Mouse (Mus musculus) CD4-positive, CD25-positive, alpha-beta regulatory T cell, adult 4 months (primary cell): ENCODE results near the gene Kif1c. TPM values are rescaled to one million over a fixed set of nuclear protein-coding genes. Genes with fewer than 3 reads are reported as not detected.
A peak's percentile ranks its signal among the peaks of the same experiment; 100 is the strongest.

ENCODE experiments used
- ATAC-seq: one replicate; pipeline ENCODE4 v1.8.0; 2017
- polyA plus RNA-seq, 2 experiments: library from polyadenylated mRNA; unstranded; fragments of 100-300 nt; shearing (Covaris generic); gene quantifications; one replicate each; pipeline ENCODE4 v1.2.1; 2017

Kif1c gene
- polyA plus RNA-seq, 2 experiments from 2014 or later = 1.0 to 1.1 TPM

GRCm38 (mm10) chr11:70667271-70668150 lies 32.8 kb upstream of the Kif1c start:
- no peak for ATAC-seq

DNA sequence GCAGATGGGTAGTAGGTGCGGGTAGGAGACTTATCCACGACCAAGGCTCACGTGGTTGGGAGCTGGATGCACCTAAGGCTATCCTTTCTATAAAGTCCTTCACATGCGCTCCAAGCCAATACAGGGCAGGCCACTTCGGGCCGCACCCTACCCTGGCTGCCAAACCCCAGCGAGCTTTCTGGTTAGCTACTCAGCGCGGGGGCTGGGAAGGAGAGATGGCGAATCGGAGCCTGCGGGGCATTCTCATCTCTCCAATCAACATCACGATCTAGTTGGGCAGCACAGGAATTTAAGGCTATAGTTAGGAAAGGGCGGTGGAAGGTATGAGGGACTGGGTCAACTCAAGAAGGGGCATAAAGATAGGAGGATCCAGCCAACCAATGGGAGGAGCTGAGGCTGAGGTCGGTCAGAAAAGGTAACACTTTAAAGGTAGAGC lies 32.0 kb upstream of the Kif1c start:
- peak; percentile 21 for ATAC-seq

DNA sequence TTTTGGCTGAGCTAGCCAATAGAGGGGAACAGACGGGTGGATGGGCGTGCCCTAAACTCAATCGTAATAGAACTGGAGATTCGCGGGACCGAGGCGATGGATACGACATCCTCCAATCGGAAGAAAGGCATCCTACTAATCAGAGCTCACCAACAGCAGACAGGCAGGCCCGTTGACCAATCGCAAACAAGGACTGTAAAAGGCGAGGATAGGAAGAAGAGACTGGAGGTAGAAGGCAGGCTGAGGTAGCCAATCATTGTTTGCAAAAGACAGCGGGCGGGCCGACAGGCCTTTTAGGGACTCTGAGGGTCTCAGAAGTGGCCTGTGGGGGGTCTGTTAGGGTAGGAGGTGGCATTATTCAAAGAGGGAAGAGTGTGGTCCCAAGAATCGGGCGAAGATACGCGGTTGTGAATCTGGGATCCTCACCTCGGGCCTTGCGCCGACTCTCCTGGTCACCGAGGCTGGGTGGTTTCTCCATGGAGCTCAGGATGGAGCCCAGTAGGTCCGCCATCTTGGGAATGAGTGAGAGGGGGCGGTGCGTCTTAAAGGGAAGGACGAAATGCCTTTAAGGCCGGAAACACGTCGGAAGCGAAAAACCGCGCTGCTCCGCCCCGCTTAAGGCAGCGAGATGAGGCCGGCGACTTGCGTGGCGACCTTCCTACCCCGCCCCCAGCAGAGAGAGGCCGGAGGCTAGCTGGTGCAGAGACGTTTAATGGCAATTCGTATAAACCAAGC lies 31.4 kb upstream of the Kif1c start, which contains the start of gene Spag7:
Gene Spag7 (minus strand): TSS at position 646 of the 735 bp plus-strand sequence.
- peak; percentile 88 for ATAC-seq

DNA sequence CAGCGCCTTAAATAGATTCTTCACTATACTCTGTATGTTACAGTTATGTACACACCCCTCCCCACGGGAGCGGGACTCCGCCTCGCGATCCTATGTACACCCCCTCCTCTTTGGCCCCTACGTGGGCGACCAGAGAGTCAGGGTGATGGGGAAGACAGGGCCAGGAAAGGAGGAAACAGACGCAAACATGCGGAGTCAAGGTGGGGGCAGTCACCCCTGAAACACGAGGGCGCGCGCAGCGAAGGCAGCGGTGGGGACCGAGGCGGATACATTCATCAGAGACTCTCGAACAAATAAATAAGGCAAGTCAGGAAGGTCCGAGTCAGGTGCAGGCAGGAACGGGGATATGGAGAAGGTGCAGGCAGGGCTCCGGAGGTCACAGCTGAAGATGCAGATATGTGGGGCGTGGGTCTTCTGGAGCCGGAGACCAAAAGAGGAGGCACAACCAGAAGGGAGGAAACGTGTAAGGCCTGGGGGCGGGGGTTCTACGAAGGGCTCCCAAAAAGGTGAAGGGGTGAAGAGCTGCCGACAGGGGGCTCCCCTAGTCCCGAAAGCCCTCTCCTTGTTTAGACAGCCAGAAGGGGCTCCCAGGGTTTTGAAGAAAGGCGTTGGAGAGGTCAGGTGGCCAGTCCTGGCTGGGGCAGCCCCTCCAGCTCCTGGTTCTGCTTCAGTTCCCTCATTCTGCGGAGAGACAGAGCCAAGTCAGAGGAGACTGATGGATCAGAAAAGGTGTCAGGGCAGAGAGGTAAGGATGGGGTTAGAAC lies 30.6 kb upstream of the Kif1c start:
- peak; percentile 37 for ATAC-seq

GRCm38 (mm10) chr11:70670483-70670882 lies 29.9 kb upstream of the Kif1c start:
- ATAC-seq = no peak

- no peak for ATAC-seq
These were observed 28.9 kb upstream of the Kif1c start for GRCm38 (mm10) chr11:70671333-70672047.

DNA sequence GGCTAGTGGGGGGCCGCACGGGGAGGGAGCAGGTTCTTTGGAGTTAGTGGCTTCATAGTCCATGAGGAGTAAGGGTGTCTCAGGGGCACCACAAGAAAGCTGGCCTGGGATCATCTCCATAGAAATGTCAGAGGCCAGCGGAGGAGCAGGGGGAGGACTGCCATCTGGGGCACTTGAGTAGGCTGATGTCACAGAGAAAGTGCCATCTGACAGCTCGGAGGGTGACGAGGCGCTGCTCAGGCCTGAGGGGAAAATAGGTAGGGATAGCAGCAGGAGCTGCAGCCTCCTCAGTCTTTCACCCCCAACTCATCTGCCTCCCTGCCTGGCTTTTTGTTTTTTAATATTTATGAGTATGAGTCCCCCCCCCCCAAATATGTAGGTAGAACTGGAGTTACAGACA lies 26.3 kb upstream of the Kif1c start:
- no peak for ATAC-seq

GRCm38 (mm10) chr11:70674501-70674900 lies 25.8 kb upstream of the Kif1c start:
- ATAC-seq = no peak

- no peak for ATAC-seq
These were observed 22.3 kb upstream of the Kif1c start for GRCm38 (mm10) chr11:70678092-70678491.

GRCm38 (mm10) chr11:70678576-70678975 lies 21.8 kb upstream of the Kif1c start:
- no peak for ATAC-seq

DNA sequence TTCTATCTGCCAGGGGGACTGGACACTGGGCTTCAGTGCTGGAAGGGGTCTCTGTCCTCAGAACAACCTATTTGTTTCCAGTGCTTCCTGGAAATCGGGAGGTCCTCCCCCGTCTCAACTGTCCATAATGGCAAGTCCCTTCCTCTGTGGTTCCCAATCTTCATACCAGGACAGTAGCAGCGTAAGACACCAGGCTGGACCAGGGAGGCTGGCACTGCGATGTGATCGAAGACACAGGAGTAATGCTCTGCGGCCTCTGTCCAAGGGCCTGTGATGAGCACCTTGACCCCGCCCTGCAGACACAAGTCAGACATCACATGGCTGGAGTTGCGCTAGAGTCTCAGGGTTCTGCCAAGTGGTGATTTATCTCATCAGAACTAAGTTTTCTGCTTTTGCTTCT lies 21.0 kb upstream of the Kif1c start:
- ATAC-seq = no peak

- ATAC-seq = no peak
These were observed 20.5 kb upstream of the Kif1c start for GRCm38 (mm10) chr11:70679894-70680293.

DNA sequence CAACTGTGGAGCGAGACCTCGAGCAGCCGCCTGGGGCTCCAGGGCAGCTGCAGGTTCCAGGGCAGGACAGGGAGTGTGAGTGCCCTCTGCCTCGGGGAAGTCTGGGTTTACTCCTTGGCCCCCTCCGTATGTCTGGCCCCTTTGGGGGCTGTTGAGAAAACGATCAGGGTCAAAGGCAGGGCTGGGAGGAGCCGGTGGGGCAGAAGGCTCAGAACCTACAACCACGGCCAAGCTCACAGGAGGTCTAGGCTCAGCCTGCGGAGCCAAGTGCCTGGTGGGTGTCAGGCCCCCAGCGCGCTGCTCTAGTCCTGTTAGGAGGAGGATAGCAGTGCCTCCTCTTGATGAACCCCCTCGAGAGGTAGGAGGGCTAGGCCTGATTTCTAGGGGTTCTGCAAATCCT lies 19.2 kb upstream of the Kif1c start:
- ATAC-seq = no peak

GRCm38 (mm10) chr11:70681897-70682581 lies 18.3 kb upstream of the Kif1c start:
- ATAC-seq = no peak

GRCm38 (mm10) chr11:70683640-70684039 lies 16.7 kb upstream of the Kif1c start:
- ATAC-seq = no peak

DNA sequence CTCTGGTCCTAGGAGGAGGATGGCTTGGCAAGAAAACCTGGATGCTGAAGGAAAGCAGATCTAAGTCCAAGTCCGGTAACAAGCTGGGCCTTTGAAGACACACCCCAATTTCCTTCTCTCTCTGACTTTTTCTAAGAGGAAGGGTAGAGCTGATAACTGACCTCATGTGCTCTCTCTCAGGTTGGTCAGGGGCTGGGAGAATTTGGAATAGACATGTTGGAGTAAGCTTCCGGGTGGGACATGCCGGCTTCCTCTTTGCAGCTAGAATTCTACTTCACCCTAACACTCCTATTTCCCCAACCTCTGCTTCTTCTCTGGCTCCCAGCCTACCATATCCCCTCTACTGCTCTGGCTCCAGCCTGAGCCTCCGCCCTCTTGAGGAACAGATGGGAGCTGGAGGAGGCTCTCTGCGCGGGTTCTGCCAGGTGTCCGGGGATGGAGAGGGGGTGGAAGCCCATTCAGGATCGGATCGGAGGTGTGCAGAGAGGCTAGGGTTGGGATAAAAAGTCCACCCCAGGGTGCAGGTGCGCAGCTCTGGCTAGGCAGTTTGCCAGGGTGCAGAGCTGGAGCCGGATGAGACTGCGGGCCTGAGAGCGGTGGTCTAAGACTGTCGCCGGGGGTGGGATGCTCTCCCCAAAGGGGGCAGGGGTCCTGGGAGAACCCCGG lies 13.3 kb upstream of the Kif1c start:
- peak; percentile 21 for ATAC-seq

DNA sequence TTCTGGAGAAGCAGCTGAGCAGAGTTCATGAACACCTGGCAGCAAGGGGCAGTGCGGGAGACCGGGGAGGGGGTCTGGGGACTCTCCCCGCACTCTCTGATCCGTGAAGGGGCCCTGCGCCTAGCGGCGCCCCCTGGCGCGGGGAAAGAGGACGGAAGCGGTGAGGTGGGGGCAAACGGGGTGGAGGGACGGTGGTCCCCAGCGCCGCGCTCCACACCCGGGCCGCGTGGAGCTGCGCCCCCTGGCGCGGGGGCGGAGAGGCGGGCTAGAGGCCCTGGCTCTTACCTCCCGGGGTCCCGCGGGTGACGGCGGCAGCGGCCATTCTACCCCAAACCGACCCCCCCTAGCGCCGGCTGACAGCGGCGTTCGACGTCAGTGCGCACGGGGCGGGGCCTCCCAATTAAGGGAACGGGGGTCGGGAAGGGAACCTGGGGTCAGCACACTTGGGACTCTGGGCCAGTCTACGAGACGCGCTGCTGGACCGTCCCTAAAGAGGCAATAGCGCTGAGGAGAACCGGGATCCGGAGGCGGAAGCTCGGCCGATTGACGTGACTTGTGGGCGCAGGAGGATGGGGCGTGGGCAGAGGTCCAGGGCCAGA lies 12.6 kb upstream of the Kif1c start, which contains the start of gene Camta2:
Gene Camta2 (minus strand): TSS at position 505 of the 599 bp plus-strand sequence.
- peak; percentile 79 for ATAC-seq

DNA sequence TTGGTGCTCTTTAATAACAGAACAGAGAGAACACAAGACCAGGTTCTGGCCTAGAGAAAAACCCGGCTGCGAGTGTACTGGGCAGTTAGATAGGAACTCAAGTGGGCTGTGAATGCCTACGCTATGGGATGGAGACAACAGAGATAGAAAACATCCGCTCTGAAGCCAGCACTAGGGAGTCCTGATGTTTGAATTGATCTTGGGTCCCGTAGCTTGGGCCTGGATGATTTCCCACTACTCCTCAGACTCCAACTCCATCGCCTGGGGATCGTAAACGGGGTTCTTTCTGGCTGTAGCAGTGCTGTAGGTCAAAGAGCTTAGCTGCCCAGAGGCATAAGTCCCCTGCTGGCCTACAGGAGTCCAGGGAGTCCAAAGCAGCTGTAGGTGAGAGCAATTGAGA lies 12.0 kb upstream of the Kif1c start:
- ATAC-seq = no peak

- no peak for ATAC-seq
These were observed 10.8 kb upstream of the Kif1c start for GRCm38 (mm10) chr11:70689578-70689977.

DNA sequence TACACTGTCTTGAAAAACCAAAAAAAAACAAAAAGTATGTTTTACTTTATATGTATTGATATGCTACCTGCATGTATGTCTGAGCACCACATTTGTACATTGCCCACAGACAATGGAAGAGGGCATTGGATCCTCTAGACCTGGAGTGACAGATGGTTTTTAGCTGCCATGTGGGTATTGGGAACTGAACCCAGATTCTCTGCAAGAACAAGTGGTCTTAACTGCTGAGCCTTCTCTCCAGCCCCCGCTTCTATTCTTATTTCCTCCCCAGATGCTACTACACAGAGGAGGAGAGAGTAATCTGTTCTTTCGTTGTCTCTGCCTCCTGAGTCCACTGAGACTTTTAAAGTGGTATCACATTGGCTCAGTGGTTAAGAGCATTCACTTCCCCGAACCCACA lies 6.8 kb upstream of the Kif1c start:
- no peak for ATAC-seq

- no peak for ATAC-seq
These were observed 3.0 kb upstream of the Kif1c start for GRCm38 (mm10) chr11:70697376-70697775.
